Mouse (Mus musculus): Measurements from ENCODE around the gene Pilra.
"Not testable (repeated sequence)": the region's sequence is repeated elsewhere in the genome, so short reads cannot be mapped to it uniquely, and the experiment has no call there.

Pilra gene

GRCm38 (mm10) chr5:137835966-137836520 is at the start of gene Pilra:
Pilra (minus strand) TSS chr5:137836281.
- peak; percentile 39 for DNase-seq

GRCm38 (mm10) chr5:137883345-137883744 is 47.3 kb upstream of the Pilra start:
- no peak for DNase-seq

GRCm38 (mm10) chr5:137882922-137883321 is 46.8 kb upstream of the Pilra start:
- DNase-seq: peak; percentile 20

GRCm38 (mm10) chr5:137877860-137878259 is 41.8 kb upstream of the Pilra start:
- peak; percentile 57 for DNase-seq

- DNase-seq: no peak
Measured at GRCm38 (mm10) chr5:137875054-137875453, 39.0 kb upstream of the Pilra start.

- not testable (repeated sequence) for DNase-seq
Measured at GRCm38 (mm10) chr5:137872381-137872702, 36.3 kb upstream of the Pilra start.

- DNase-seq: not testable (repeated sequence)
Measured at GRCm38 (mm10) chr5:137871644-137872380, 35.7 kb upstream of the Pilra start, which contains the start of gene Pilrb2. Pilrb2 (minus strand) TSS chr5:137871815.

GRCm38 (mm10) chr5:137868600-137868999 is 32.5 kb upstream of the Pilra start:
- not testable (repeated sequence) for DNase-seq

- not testable (repeated sequence) for DNase-seq
Measured at GRCm38 (mm10) chr5:137864008-137864407, 27.9 kb upstream of the Pilra start.

- peak; percentile 60 for DNase-seq
Measured at GRCm38 (mm10) chr5:137857960-137858710, 22.1 kb upstream of the Pilra start, which contains the start of gene Pilrb1. Pilrb1 (minus strand) TSS chr5:137858106.

- peak; percentile 24 for DNase-seq
Measured at GRCm38 (mm10) chr5:137856870-137857269, 20.8 kb upstream of the Pilra start.

- DNase-seq: not testable (repeated sequence)
Measured at GRCm38 (mm10) chr5:137854907-137855306, 18.8 kb upstream of the Pilra start.

- not testable (repeated sequence) for DNase-seq
Measured at GRCm38 (mm10) chr5:137850313-137850712, 14.2 kb upstream of the Pilra start.

- DNase-seq: not testable (repeated sequence)
Measured at GRCm38 (mm10) chr5:137837110-137837509, 1.0 kb upstream of the Pilra start.

- no peak for DNase-seq
Measured at GRCm38 (mm10) chr5:137836611-137837010, 530 bp upstream of the Pilra start.

- no peak for DNase-seq
Measured at GRCm38 (mm10) chr5:137833500-137833899, 2.6 kb downstream of the Pilra start.

- DNase-seq: peak; percentile 28
Measured at GRCm38 (mm10) chr5:137831506-137831905, 4.6 kb downstream of the Pilra start.

GRCm38 (mm10) chr5:137831106-137831505 is 5.0 kb downstream of the Pilra start:
- DNase-seq: peak; percentile 32

GRCm38 (mm10) chr5:137830238-137830637 is 5.8 kb downstream of the Pilra start:
- peak; percentile 26 for DNase-seq

GRCm38 (mm10) chr5:137828694-137829093 is 7.4 kb downstream of the Pilra start:
- DNase-seq: peak; percentile 51

GRCm38 (mm10) chr5:137826421-137826820 is 9.7 kb downstream of the Pilra start:
- DNase-seq: no peak

GRCm38 (mm10) chr5:137825971-137826370 is 10.1 kb downstream of the Pilra start:
- DNase-seq: no peak

- DNase-seq: peak; percentile 42
Measured at GRCm38 (mm10) chr5:137825030-137825429, 11.1 kb downstream of the Pilra start.

Data from lung, postnatal 36 days (tissue).